Mouse (Mus musculus) neutrophil, adult 83 days (primary cell): ENCODE measurements around the gene 4930578C19Rik. TPM values are rescaled to one million over a fixed set of nuclear protein-coding genes. Genes with fewer than 3 reads are reported as not detected.

Source experiments
- total RNA-seq, 2 experiments: library from RNA; stranded (reverse); gene quantifications; one replicate each; pipeline ENCODE4 v1.2.4; 2023

The 4930578C19Rik gene
- total RNA-seq: not detected

DNA sequence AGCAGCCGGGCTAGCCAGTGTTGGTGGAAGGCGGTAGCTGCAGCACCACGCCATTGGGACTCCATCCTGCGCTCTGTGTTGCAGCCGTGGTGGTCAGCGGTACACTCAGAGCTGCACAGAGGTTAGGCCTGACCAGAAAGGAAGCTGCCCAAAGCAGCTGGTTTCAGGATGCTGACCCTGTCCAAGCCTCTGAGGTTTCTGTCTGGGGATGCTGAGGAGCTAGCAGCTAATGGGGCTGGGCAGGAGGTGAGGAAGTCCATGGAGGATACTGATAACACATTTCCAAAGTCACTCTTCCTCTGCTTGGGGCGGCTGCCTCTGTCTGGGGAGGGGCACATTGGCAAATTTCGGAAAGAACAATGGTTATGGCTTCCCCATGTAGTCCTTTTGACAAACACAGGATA, at the start of gene 4930578C19Rik:
Gene 4930578C19Rik, minus strand, starts transcription at position 200 of the 404 bp plus-strand sequence.

